Mouse (Mus musculus): ENCODE data around the gene Iqgap2. TPM values are rescaled to one million over a fixed set of nuclear protein-coding genes. Genes with fewer than 3 reads are reported as not detected.

The Iqgap2 gene
- polyA plus RNA-seq (2015; fragmentation: Nextera tagmentation; extraction: Ambion mirVana), result 12.6 and 13.6 TPM in 2 replicates

- H3K4me2 ChIP-seq (replicated peaks), result peak within 1 kb of the TSS; percentile 87
- H3K9me3 ChIP-seq, result no peaks in the 10 kb centered on the region
- H3K4me1 ChIP-seq, result peaks cover 19% of the 10 kb centered on the region
- H3K9ac ChIP-seq, result peak within 1 kb of the TSS; percentile 84
- H3K36me3 ChIP-seq, result no peaks in the 10 kb centered on the region
- peak; percentile 82 for ATAC-seq (ENCODE audit: low FRiP score, low read depth)
- H3K4me3 ChIP-seq, result peak within 1 kb of the TSS; percentile 82
- H3K27ac ChIP-seq, result peak within 1 kb of the TSS; percentile 72
- under 1% methylated on average over 45 of the region's 48 CpGs for WGBS
- 0 out of 2 replicates have a peak, but pooled peaks cover 5% of the 10 kb centered on the region for H3K27me3 ChIP-seq
Observed at GRCm38 (mm10) chr13:95891491-95891925, at the start of gene Iqgap2. Gene Iqgap2 (minus strand): TSS chr13:95891922.

- Histone ChIP-seq H3K27me3 (no peaks in the 10 kb centered on the region), H3K4me1 (no peaks in the 10 kb centered on the region), H3K27ac (no peak overlapping the region), H3K4me2 (replicated peaks) (no peak overlapping the region), H3K36me3 (no peaks in the 10 kb centered on the region), H3K9me3 (no peaks in the 10 kb centered on the region), H3K9ac (no peak overlapping the region), H3K4me3 (no peak overlapping the region)
- ATAC-seq (ENCODE audit: low FRiP score, low read depth), result no peak
- WGBS, result 71% methylated on average over 5 of the region's 5 CpGs
Observed at GRCm38 (mm10) chr13:95940811-95941210, 49.1 kb upstream of the Iqgap2 start.

DNA sequence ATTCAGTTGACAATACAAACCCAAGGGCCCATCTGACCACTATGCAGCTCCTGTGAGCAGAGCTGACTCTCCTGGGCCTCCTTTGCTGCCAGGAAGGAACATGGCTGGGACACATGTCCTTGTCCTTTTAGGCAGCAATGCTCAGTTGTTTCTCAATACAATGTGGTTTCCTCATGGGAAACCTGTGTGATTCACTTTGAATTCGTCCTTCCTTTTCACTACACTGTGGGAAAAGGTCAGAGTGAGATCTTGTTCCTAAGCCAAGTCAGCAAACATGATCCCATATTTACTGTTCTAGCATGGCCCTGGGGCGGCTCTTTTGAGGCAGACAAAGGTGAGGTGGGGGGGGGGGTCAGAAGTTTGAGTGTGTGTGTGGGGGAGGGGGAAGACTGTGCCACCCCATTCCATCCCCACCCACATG is 32.5 kb upstream of the Iqgap2 start:
- WGBS, result 78% methylated on average over 2 of the region's 2 CpGs
- ATAC-seq (ENCODE audit: low FRiP score, low read depth), result no peak

DNA sequence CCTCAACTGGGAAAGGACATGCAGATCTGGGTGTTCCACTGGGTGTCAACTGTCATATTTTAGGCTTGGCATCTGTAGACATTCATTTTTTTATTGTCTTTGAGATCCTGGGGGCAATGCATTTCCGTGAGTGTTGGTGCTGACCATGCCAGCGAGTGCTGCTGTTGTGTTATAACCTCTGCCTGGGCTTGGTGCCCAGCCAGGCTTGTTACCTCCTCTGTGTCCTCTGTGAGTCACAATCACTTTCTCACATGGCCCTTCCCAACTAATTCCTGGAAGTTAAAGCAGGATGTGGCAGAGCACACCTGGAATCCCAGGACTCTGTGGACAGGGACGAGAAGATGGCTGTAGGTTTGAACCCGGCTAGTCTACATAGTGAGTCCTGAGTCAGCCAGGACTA is 30.9 kb upstream of the Iqgap2 start:
- H3K27me3 ChIP-seq, result no peaks in the 10 kb centered on the region
- no peaks in the 10 kb centered on the region for H3K36me3 ChIP-seq
- ATAC-seq (ENCODE audit: low FRiP score, low read depth), result no peak
- peaks cover 14% of the 10 kb centered on the region for H3K9me3 ChIP-seq
- H3K4me2 ChIP-seq (replicated peaks), result no peak overlapping the region
- no peaks in the 10 kb centered on the region for H3K4me1 ChIP-seq
- H3K9ac ChIP-seq, result no peak overlapping the region
- H3K27ac ChIP-seq, result no peak overlapping the region
- no peak overlapping the region for H3K4me3 ChIP-seq
- WGBS, result 78% methylated on average over 4 of the region's 4 CpGs

More for the DNA sequence above, 32.5 kb upstream of the Iqgap2 start:
- Histone ChIP-seq H3K4me2 (replicated peaks) (no peak overlapping the region), H3K9me3 (peaks cover 14% of the 10 kb centered on the region), H3K4me3 (no peak overlapping the region), H3K27ac (no peak overlapping the region), H3K27me3 (no peaks in the 10 kb centered on the region), H3K36me3 (no peaks in the 10 kb centered on the region), H3K4me1 (no peaks in the 10 kb centered on the region), H3K9ac (no peak overlapping the region)

DNA sequence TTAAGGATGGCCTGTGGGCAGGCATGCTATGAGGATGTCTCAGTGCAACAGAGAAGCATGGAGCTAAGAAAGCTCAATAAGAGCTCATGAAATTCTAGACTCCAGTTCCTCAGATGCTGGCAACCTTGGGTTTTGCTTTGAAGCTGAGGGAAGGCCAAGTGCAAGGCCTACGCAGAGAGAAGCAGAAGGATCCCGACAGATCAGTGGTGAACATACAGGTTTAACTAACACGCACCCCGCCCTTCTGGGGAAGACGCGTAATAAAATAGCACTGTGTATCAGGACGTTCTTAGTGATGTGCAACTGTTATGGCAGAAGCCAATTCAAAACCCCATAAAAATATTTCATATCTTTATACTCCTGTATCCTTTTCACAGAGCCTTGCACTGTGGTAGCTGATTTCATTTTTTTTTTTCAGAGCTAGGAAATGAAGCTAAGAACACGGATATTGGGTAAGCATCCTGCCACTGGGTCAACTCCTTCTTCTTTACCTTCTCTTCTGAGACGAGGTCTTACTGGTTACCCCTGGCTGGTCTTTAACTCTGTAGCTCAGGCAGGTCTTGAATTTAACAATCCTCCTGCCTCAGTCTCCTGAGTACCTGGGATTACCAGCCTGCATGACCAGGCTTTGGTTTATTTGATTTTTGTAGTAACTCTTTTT is 27.0 kb upstream of the Iqgap2 start:
- WGBS, result 89% methylated on average over 9 of the region's 9 CpGs
- Histone ChIP-seq H3K27ac (no peak overlapping the region), H3K4me3 (no peak overlapping the region), H3K9me3 (peaks cover 16% of the 10 kb centered on the region), H3K36me3 (no peaks in the 10 kb centered on the region), H3K27me3 (no peaks in the 10 kb centered on the region), H3K4me2 (replicated peaks) (no peak overlapping the region), H3K4me1 (no peaks in the 10 kb centered on the region), H3K9ac (no peak overlapping the region)
- no peak for ATAC-seq (ENCODE audit: low FRiP score, low read depth)

- H3K4me2 ChIP-seq (replicated peaks), result no peak overlapping the region
- no peaks in the 10 kb centered on the region for H3K36me3 ChIP-seq
- no peaks in the 10 kb centered on the region for H3K4me1 ChIP-seq
- WGBS, result 84% methylated on average over 2 of the region's 2 CpGs
- no peak for ATAC-seq (ENCODE audit: low FRiP score, low read depth)
- no peak overlapping the region for H3K9ac ChIP-seq
- no peaks in the 10 kb centered on the region for H3K27me3 ChIP-seq
- no peak overlapping the region for H3K27ac ChIP-seq
- 0 out of 2 replicates have a peak, but pooled peaks cover 3% of the 10 kb centered on the region for H3K9me3 ChIP-seq
- no peak overlapping the region for H3K4me3 ChIP-seq
Observed at GRCm38 (mm10) chr13:95913046-95913406, 21.3 kb upstream of the Iqgap2 start.

GRCm38 (mm10) chr13:95912157-95913045 is 20.7 kb upstream of the Iqgap2 start:
- no peak overlapping the region for H3K9ac ChIP-seq
- whole genome bisulfite sequencing, result 82% methylated on average over 11 of the region's 11 CpGs
- H3K9me3 ChIP-seq, result 0 out of 2 replicates have a peak, but pooled peaks cover 3% of the 10 kb centered on the region
- no peak overlapping the region for H3K27ac ChIP-seq
- no peaks in the 10 kb centered on the region for H3K36me3 ChIP-seq
- no peak for ATAC-seq (ENCODE audit: low FRiP score, low read depth)
- no peak overlapping the region for H3K4me2 ChIP-seq (replicated peaks)
- no peaks in the 10 kb centered on the region for H3K4me1 ChIP-seq
- no peaks in the 10 kb centered on the region for H3K27me3 ChIP-seq
- H3K4me3 ChIP-seq, result no peak overlapping the region

DNA sequence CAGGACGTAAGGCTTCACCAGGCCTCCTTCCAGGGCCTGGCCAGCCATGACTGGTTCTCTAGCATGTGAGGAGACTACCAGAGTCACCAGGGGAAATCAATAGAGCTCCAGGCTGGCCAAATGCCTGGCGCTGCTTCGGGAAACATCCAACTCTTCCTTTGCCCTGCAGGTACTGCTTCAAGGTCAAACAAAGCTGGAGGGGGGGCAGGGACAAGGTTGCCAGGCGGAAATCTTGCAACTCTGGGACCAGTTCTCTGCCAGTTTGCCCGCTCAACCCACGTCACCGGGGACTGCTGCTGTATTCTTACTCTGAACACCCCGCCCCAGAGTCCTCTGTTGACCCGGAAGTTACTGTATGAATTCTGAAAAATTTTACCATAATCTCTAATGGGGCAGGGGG is 18.5 kb upstream of the Iqgap2 start:
- H3K4me2 ChIP-seq (replicated peaks), result no peak overlapping the region
- no peaks in the 10 kb centered on the region for H3K27me3 ChIP-seq
- no peak overlapping the region for H3K9ac ChIP-seq
- 0 out of 2 replicates have a peak, but pooled peaks cover 4% of the 10 kb centered on the region for H3K9me3 ChIP-seq
- no peak overlapping the region for H3K27ac ChIP-seq
- no peak for ATAC-seq (ENCODE audit: low FRiP score, low read depth)
- no peak overlapping the region for H3K4me3 ChIP-seq
- no peaks in the 10 kb centered on the region for H3K36me3 ChIP-seq
- H3K4me1 ChIP-seq, result no peaks in the 10 kb centered on the region
- 81% methylated on average over 9 of the region's 9 CpGs for WGBS

DNA sequence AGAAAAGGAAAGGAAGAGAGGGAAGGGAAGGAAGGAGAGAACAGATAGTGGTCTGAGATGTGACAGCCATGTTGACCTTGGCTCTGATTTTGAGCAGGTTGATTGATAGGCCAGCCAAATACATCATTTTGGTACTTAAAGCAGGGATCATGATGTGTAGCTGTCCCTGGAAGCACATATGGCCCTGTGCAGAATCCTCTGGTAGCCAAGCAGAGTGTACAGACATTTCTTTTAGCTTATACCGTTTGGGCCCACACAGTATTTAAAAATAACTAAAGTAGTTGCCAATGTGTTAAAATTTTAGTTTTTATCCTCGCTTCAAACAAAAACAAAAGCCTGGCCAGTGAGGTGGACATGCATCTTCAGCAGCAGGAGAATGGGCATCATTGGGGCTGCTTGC is 17.5 kb upstream of the Iqgap2 start:
- no peaks in the 10 kb centered on the region for H3K36me3 ChIP-seq
- H3K4me1 ChIP-seq, result no peaks in the 10 kb centered on the region
- H3K27ac ChIP-seq, result no peak overlapping the region
- ATAC-seq (ENCODE audit: low FRiP score, low read depth), result no peak
- H3K27me3 ChIP-seq, result no peaks in the 10 kb centered on the region
- H3K4me3 ChIP-seq, result no peak overlapping the region
- 0 out of 2 replicates have a peak, but pooled peaks cover 4% of the 10 kb centered on the region for H3K9me3 ChIP-seq
- 74% methylated on average over 2 of the region's 2 CpGs for WGBS
- no peak overlapping the region for H3K4me2 ChIP-seq (replicated peaks)
- no peak overlapping the region for H3K9ac ChIP-seq

- no peak; the same call in 1 of the 2 replicates for ATAC-seq (ENCODE audit: low FRiP score, low read depth)
- WGBS, result 86% methylated on average over 3 of the region's 3 CpGs
- no peak overlapping the region for H3K9ac ChIP-seq
- no peaks in the 10 kb centered on the region for H3K27me3 ChIP-seq
- H3K4me1 ChIP-seq, result peaks cover 8% of the 10 kb centered on the region
- peak overlapping the region; percentile 44; the same call in 1 of the 2 replicates for H3K27ac ChIP-seq
- H3K9me3 ChIP-seq, result 0 out of 2 replicates have a peak, but pooled peaks cover 4% of the 10 kb centered on the region
- H3K36me3 ChIP-seq, result no peaks in the 10 kb centered on the region
- H3K4me2 ChIP-seq (replicated peaks), result no peak overlapping the region
- no peak overlapping the region for H3K4me3 ChIP-seq
Observed at GRCm38 (mm10) chr13:95902696-95903095, 11.0 kb upstream of the Iqgap2 start.

DNA sequence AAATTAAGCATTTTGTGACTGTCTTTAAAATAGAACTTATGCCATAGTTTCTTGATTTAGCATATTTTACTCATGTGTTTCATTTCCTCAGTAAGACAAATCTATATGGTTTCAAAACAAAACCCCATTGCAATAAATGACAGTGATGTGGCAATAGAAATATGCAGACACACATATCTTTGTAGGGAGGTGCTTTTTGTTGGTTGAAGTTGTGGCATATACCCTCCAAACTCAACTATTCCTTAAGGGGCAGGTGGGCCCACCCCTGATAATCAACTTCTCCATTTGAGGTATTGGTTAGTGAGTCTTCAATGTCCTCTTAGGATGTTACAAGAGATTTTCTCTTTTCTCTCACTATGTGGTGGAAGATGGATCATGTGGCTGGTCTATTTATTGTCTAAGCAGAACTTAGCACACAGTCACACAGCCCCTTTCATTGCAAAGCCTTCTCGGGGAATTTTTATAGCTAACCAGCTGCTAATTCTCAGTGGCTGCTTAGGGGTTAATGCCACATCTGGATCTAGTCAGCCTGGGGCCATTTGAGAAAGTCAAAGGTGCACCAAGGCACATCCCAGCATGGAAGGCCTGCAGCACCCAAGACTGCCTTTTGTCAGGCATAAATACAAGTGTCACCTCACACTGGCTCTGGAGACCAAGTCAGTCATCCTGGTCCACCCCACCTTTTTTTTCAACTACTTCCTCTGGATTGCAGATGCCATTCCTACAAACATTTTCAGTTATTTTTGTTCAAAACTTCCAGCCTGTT is 8.3 kb upstream of the Iqgap2 start:
- Histone ChIP-seq H3K36me3 (no peaks in the 10 kb centered on the region), H3K27me3 (no peaks in the 10 kb centered on the region), H3K27ac (no peak overlapping the region), H3K4me3 (no peak overlapping the region), H3K9ac (no peak overlapping the region), H3K4me1 (peaks cover 8% of the 10 kb centered on the region), H3K4me2 (replicated peaks) (no peak overlapping the region), H3K9me3 (no peaks in the 10 kb centered on the region)
- WGBS, result 7% methylated on average over 1 of the region's 1 CpGs
- ATAC-seq (ENCODE audit: low FRiP score, low read depth), result no peak; the same call in 1 of the 2 replicates

GRCm38 (mm10) chr13:95896501-95896900 is 4.8 kb upstream of the Iqgap2 start:
- no peak overlapping the region for H3K4me3 ChIP-seq
- WGBS, result 85% methylated on average over 6 of the region's 6 CpGs
- H3K27ac ChIP-seq, result no peak overlapping the region
- no peak for ATAC-seq (ENCODE audit: low FRiP score, low read depth)
- H3K36me3 ChIP-seq, result no peaks in the 10 kb centered on the region
- peaks cover 14% of the 10 kb centered on the region for H3K4me1 ChIP-seq
- no peaks in the 10 kb centered on the region for H3K27me3 ChIP-seq
- no peak overlapping the region for H3K4me2 ChIP-seq (replicated peaks)
- no peak overlapping the region for H3K9ac ChIP-seq
- H3K9me3 ChIP-seq, result no peaks in the 10 kb centered on the region

All from limb, embryonic 13.5 days (tissue).